Mouse (Mus musculus) MEL (cell line): ENCODE results near the gene Zeb2. TPM values are rescaled to one million over a fixed set of nuclear protein-coding genes. Genes with fewer than 3 reads are reported as not detected.

ENCODE experiments used
- DNase-seq: peaks from one replicate; pipeline ENCODE4 v3.0.0; 2011; ENCODE audit warnings: low read depth, low spot score
- H3K27ac ChIP-seq: 2 replicates; pipeline ENCODE4 v1.5.1; 2012; ENCODE audit warnings: low read depth, mild to moderate bottlenecking, control low read depth, low read length, moderate library complexity; ENCODE audit not compliant: control insufficient read depth
- H3K27me3 ChIP-seq, 2 experiments: fragments of 150-350 bp in 1 of 2; sonication (generic) in 1 of 2; 2 replicates each; pipeline ENCODE4 v1.6.1; 2012; ENCODE audit warnings: low read length in 2 of 2, mild to moderate bottlenecking in 2 of 2, improper control_type of control experiment in 1 of 2, moderate library complexity in 1 of 2; ENCODE audit not compliant: insufficient read depth in 2 of 2, control insufficient read depth in 1 of 2
- H3K36me3 ChIP-seq, 2 experiments: 2 replicates each; pipeline ENCODE4 v1.6.1; 2012 to 2014; ENCODE audit warnings: low read length in 2 of 2, improper control_type of control experiment in 1 of 2, inconsistent platforms in 1 of 2, mild to moderate bottlenecking in 1 of 2; ENCODE audit not compliant: insufficient read depth in 2 of 2, control insufficient read depth in 1 of 2
- H3K4me1 ChIP-seq, 2 experiments: fragments of 150-350 bp in 1 of 2; sonication (generic) in 1 of 2; 2 replicates each; pipeline ENCODE4 v1.6.1; 2012; ENCODE audit warnings: low read length in 2 of 2, improper control_type of control experiment in 1 of 2, mild to moderate bottlenecking in 1 of 2; ENCODE audit not compliant: insufficient read depth in 2 of 2, control insufficient read depth in 1 of 2
- H3K4me3 ChIP-seq, 2 experiments: fragments of 150-350 bp in 1 of 2; sonication (generic) in 1 of 2; 2 replicates each; pipeline ENCODE4 v1.5.1; 2012; ENCODE audit warnings: low read depth in 2 of 2, low read length in 2 of 2, mild to moderate bottlenecking in 2 of 2, moderate library complexity in 2 of 2, control low read depth in 1 of 2, improper control_type of control experiment in 1 of 2; ENCODE audit not compliant: control insufficient read depth in 1 of 2, insufficient read depth in 1 of 2
- H3K79me2 ChIP-seq: 2 replicates; pipeline ENCODE4 v1.6.1; 2012; ENCODE audit warnings: mild to moderate bottlenecking, low read length, moderate library complexity; ENCODE audit not compliant: control insufficient read depth, poor library complexity, insufficient read depth
- H3K9ac ChIP-seq: 2 replicates; pipeline ENCODE4 v1.6.1; 2012; ENCODE audit warnings: low read depth, mild to moderate bottlenecking, control low read depth, low read length, moderate library complexity; ENCODE audit not compliant: control insufficient read depth, poor library complexity, severe bottlenecking
- H3K9me3 ChIP-seq: fragments of 150-350 bp; sonication (generic); replicated peaks from 2 replicates; pipeline ENCODE4 v1.6.1; 2012; ENCODE audit warnings: mild to moderate bottlenecking, low read length, improper control_type of control experiment, moderate library complexity; ENCODE audit not compliant: insufficient read depth
- BHLHE40 ChIP-seq: IDR thresholded peaks from 2 replicates; pipeline ENCODE4 v1.6.1; 2012; ENCODE audit warnings: low read depth, mild to moderate bottlenecking, inconsistent platforms, low read length, improper control_type of control experiment, borderline replicate concordance
- CHD1 ChIP-seq: IDR thresholded peaks from 2 replicates; pipeline ENCODE4 v1.6.1; 2012; ENCODE audit warnings: low read depth, mild to moderate bottlenecking, inconsistent platforms, low read length, improper control_type of control experiment
- CTCF ChIP-seq, 3 experiments: IDR thresholded peaks in 2 of 3; conservative IDR thresholded peaks in 1 of 3; 2 replicates each; pipeline ENCODE4 v1.5.1; 2011 to 2012; ENCODE audit warnings: low read length in 3 of 3, low read depth in 2 of 3, mild to moderate bottlenecking in 2 of 3, improper control_type of control experiment in 1 of 3, inconsistent platforms in 1 of 3, mixed read lengths in 1 of 3, moderate library complexity in 1 of 3; ENCODE audit not compliant: control insufficient read depth in 1 of 3, insufficient read depth in 1 of 3, poor library complexity in 1 of 3, severe bottlenecking in 1 of 3
- EP300 ChIP-seq, 2 experiments: IDR thresholded peaks; 2 replicates each; pipeline ENCODE4 v1.6.1; 2011; ENCODE audit warnings: improper control_type of control experiment in 2 of 2, low read length in 2 of 2, low read depth in 1 of 2, mild to moderate bottlenecking in 1 of 2
- ETS1 ChIP-seq: IDR thresholded peaks from 2 replicates; pipeline ENCODE4 v1.6.1; 2012; ENCODE audit warnings: low read depth, mild to moderate bottlenecking, inconsistent platforms, low read length, improper control_type of control experiment, moderate library complexity
- GABPA ChIP-seq: IDR thresholded peaks from 2 replicates; pipeline ENCODE4 v1.6.1; 2012; ENCODE audit warnings: low read depth, mild to moderate bottlenecking, inconsistent platforms, low read length, improper control_type of control experiment, moderate library complexity
- GATA1 ChIP-seq: IDR thresholded peaks from 2 replicates; pipeline ENCODE4 v1.6.1; 2011; ENCODE audit warnings: low read depth, low read length, improper control_type of control experiment
- HCFC1 ChIP-seq: IDR thresholded peaks from 2 replicates; pipeline ENCODE4 v1.6.1; 2012; ENCODE audit warnings: low read depth, mild to moderate bottlenecking, inconsistent platforms, low read length, improper control_type of control experiment, moderate library complexity
- JUND ChIP-seq: IDR thresholded peaks from 2 replicates; pipeline ENCODE4 v1.6.1; 2011; ENCODE audit warnings: low read depth, mild to moderate bottlenecking, improper control_type of control experiment, low read length
- MAFK ChIP-seq: IDR thresholded peaks from 2 replicates; pipeline ENCODE4 v1.6.1; 2011; ENCODE audit warnings: low read depth, mild to moderate bottlenecking, low read length, improper control_type of control experiment, borderline replicate concordance
- MAX ChIP-seq: IDR thresholded peaks from 2 replicates; pipeline ENCODE4 v1.6.1; 2011; ENCODE audit warnings: low read length, improper control_type of control experiment
- MEF2A ChIP-seq: IDR thresholded peaks from 2 replicates; pipeline ENCODE4 v1.6.1; 2014; ENCODE audit warnings: low read depth, mild to moderate bottlenecking, inconsistent platforms, low read length, improper control_type of control experiment; ENCODE audit not compliant: poor library complexity, insufficient replicate concordance, severe bottlenecking; ENCODE audit errors: extremely low read depth
- MXI1 ChIP-seq: IDR thresholded peaks from 2 replicates; pipeline ENCODE4 v1.6.1; 2011; ENCODE audit warnings: mild to moderate bottlenecking, low read depth, low read length, improper control_type of control experiment
- MYB ChIP-seq: IDR thresholded peaks from 2 replicates; pipeline ENCODE4 v1.6.1; 2011; ENCODE audit warnings: mild to moderate bottlenecking, low read depth, low read length, improper control_type of control experiment
- MYC ChIP-seq: IDR thresholded peaks from 2 replicates; pipeline ENCODE4 v1.6.1; 2011; ENCODE audit warnings: low read depth, mild to moderate bottlenecking, low read length, improper control_type of control experiment, moderate library complexity
- NELFE ChIP-seq: IDR thresholded peaks from 2 replicates; pipeline ENCODE4 v1.6.1; 2011; ENCODE audit warnings: low read depth, low read length, improper control_type of control experiment
- POLR2A ChIP-seq, 2 experiments: IDR thresholded peaks; 2 replicates each; pipeline ENCODE4 v1.6.1; 2011 to 2012; ENCODE audit warnings: low read length in 2 of 2, mild to moderate bottlenecking in 2 of 2, control low read depth in 1 of 2, improper control_type of control experiment in 1 of 2, low read depth in 1 of 2, moderate library complexity in 1 of 2; ENCODE audit not compliant: control insufficient read depth in 1 of 2, insufficient read depth in 1 of 2, poor library complexity in 1 of 2
- POLR2AphosphoS2 ChIP-seq: IDR thresholded peaks from 2 replicates; pipeline ENCODE4 v1.6.1; 2011; ENCODE audit warnings: low read length, improper control_type of control experiment
- POLR2AphosphoS5 ChIP-seq: IDR thresholded peaks from 2 replicates; pipeline ENCODE4 v1.6.1; 2012; ENCODE audit warnings: low read depth, borderline replicate concordance, mild to moderate bottlenecking, inconsistent platforms, low read length, moderate library complexity, mixed read lengths
- RAD21 ChIP-seq: IDR thresholded peaks from 2 replicates; pipeline ENCODE4 v1.6.1; 2011; ENCODE audit warnings: mild to moderate bottlenecking, low read depth, low read length, improper control_type of control experiment
- RCOR1 ChIP-seq: IDR thresholded peaks from 2 replicates; pipeline ENCODE4 v1.6.1; 2012; ENCODE audit warnings: low read depth, mild to moderate bottlenecking, inconsistent platforms, low read length, improper control_type of control experiment
- SIN3A ChIP-seq: IDR thresholded peaks from 2 replicates; pipeline ENCODE4 v1.6.1; 2012; ENCODE audit warnings: low read length, improper control_type of control experiment, inconsistent platforms
- TAL1 ChIP-seq: IDR thresholded peaks from 2 replicates; pipeline ENCODE4 v1.6.1; 2012; ENCODE audit warnings: mild to moderate bottlenecking, inconsistent platforms, low read length, moderate library complexity, mixed read lengths
- TBP ChIP-seq: IDR thresholded peaks from 2 replicates; pipeline ENCODE4 v1.8.0; 2011; ENCODE audit warnings: low read depth, low read length, improper control_type of control experiment
- TCF12 ChIP-seq: IDR thresholded peaks from 2 replicates; pipeline ENCODE4 v1.6.1; 2014; ENCODE audit warnings: low read depth, mild to moderate bottlenecking, inconsistent platforms, low read length, improper control_type of control experiment, moderate library complexity
- ZC3H11A ChIP-seq: IDR thresholded peaks from 2 replicates; pipeline ENCODE4 v1.6.1; 2012; ENCODE audit warnings: low read depth, mild to moderate bottlenecking, inconsistent platforms, low read length, improper control_type of control experiment
- ZKSCAN1 ChIP-seq: IDR thresholded peaks from 2 replicates; pipeline ENCODE4 v1.6.1; 2012; ENCODE audit warnings: low read depth, mild to moderate bottlenecking, inconsistent platforms, low read length, improper control_type of control experiment, moderate library complexity
- ZMIZ1 ChIP-seq: IDR thresholded peaks from 2 replicates; pipeline ENCODE4 v1.6.1; 2012; ENCODE audit warnings: low read depth, mild to moderate bottlenecking, inconsistent platforms, low read length, improper control_type of control experiment, moderate library complexity
- ZNF384 ChIP-seq: IDR thresholded peaks from 2 replicates; pipeline ENCODE4 v1.6.1; 2012; ENCODE audit warnings: low read depth, mild to moderate bottlenecking, inconsistent platforms, low read length, improper control_type of control experiment
- polyA plus RNA-seq, 2 experiments: library from polyadenylated mRNA; stranded (reverse) in 1 of 2; unstranded in 1 of 2; fragments of >175 nt in 1 of 2; fragments of >200 nt in 1 of 2; gene quantifications; 2 replicates each; pipeline versions ENCODE4 v1.2.1 to v1.2.4; 2012; ENCODE audit warnings: low replicate concordance in 2 of 2, low read depth in 1 of 2; ENCODE audit not compliant: insufficient read length in 2 of 2, insufficient read depth in 1 of 2, missing spikeins in 1 of 2
- total RNA-seq: library from RNA; depleted of rRNA; stranded (reverse); fragments of 300-350 nt; gene quantifications from 2 replicates; pipeline ENCODE4 v1.2.3, GENCODE M21; 2012

Zeb2 gene
- total and polyA plus RNA-seq, 3 experiments = 12.8 to 12.9 TPM; not detected in 1

- H3K79me2 ChIP-seq = peaks cover 40% of the 10 kb centered on the region
- peak overlapping the region; percentile 85 for H3K27ac ChIP-seq
- peaks cover 0 to 4% of the 10 kb centered on the region in 2 experiments; a peak in 2 of 4 replicates for H3K36me3 ChIP-seq
- H3K9me3 ChIP-seq = no peaks in the 10 kb centered on the region
- peak overlapping the region; percentile 98 for H3K4me3 ChIP-seq
- DNase-seq = peak; percentile 82
- peak; percentile 40 for TF ChIP-seq RAD21
- TF ChIP-seq MAX = peak; percentile 67; the same call in 1 of the 2 replicates
- 0 out of 2 replicates have a peak, but pooled peaks have one; percentile 29 for TF ChIP-seq ETS1
- no peak for TF ChIP-seq TAL1
- peak; percentile 94 for TF ChIP-seq ZMIZ1
- TF ChIP-seq BHLHE40 = peak; percentile 86
- TF ChIP-seq GABPA = no peak
- TF ChIP-seq NELFE = peak; percentile 49
- peak in 1 of 2 experiments; percentile 55; a peak in 1 of 4 replicates for TF ChIP-seq POLR2A (IDR thresholded peaks at IDR 0.05; ENCODE audit: control insufficient read depth in 1 of 2, insufficient read depth in 1 of 2, low read depth in 1 of 2, low read length in 2 of 2, poor library complexity in 1 of 2)
- 0 out of 2 replicates have a peak, but pooled peaks have one; percentile 12 for TF ChIP-seq MYB
- peak; percentile 92 for TF ChIP-seq ZNF384
- TF ChIP-seq MAFK = no peak
- peak; percentile 31; the same call in 1 of the 2 replicates for TF ChIP-seq CHD1
- 0 out of 2 replicates have a peak, but pooled peaks have one; percentile 18 for TF ChIP-seq ZC3H11A
- no peak for TF ChIP-seq POLR2AphosphoS5
- no peak for TF ChIP-seq TCF12
- peak; percentile 81 for TF ChIP-seq TBP
- TF ChIP-seq HCFC1 = no peak
- TF ChIP-seq JUND = no peak
- TF ChIP-seq MXI1 = peak; percentile 81
- peak in 2 of 3 experiments; percentile 29 to 51; a peak in 4 of 6 replicates for TF ChIP-seq CTCF (IDR thresholded peaks at IDR 0.05 in 2 of 3, conservative IDR thresholded peaks at IDR 0.05 in 1 of 3; ENCODE audit: control insufficient read depth in 1 of 3, insufficient read depth in 1 of 3, low read depth in 2 of 3, low read length in 3 of 3, poor library complexity in 1 of 3, severe bottlenecking in 1 of 3)
- no peak for TF ChIP-seq RCOR1
- peak; percentile 68; the same call in 1 of the 2 replicates for TF ChIP-seq SIN3A
- no peak for TF ChIP-seq MEF2A
- TF ChIP-seq ZKSCAN1 = no peak
- TF ChIP-seq EP300 (IDR thresholded peaks at IDR 0.05; ENCODE audit: low read depth in 1 of 2, low read length in 2 of 2) = 0 out of 4 replicates have a peak, but pooled peaks of 1 of the 2 experiments have one; percentile 27
- 0 out of 2 replicates have a peak, but pooled peaks have one; percentile 30 for TF ChIP-seq MYC
- TF ChIP-seq POLR2AphosphoS2 = no peak
- TF ChIP-seq GATA1 = no peak
- H3K27me3 ChIP-seq = no peaks in the 10 kb centered on the region
- H3K9ac ChIP-seq = peak overlapping the region; percentile 99
- peaks cover 2 to 8% of the 10 kb centered on the region in 2 experiments; a peak in 3 of 4 replicates for H3K4me1 ChIP-seq
These were observed 4.1 kb downstream of the Zeb2 start for GRCm38 (mm10) chr2:45112891-45113683.
